Mouse (Mus musculus): ENCODE measurements around the gene Haus5. TPM values are rescaled to one million over a fixed set of nuclear protein-coding genes. Genes with fewer than 3 reads are reported as not detected.

The Haus5 gene
- 1.1 TPM for polyA plus RNA-seq (2014; fragmentation: Illumina TruSeq; extraction: RNeasy Lipid Tissue Mini Kit (QIAGEN cat#74804))

DNA sequence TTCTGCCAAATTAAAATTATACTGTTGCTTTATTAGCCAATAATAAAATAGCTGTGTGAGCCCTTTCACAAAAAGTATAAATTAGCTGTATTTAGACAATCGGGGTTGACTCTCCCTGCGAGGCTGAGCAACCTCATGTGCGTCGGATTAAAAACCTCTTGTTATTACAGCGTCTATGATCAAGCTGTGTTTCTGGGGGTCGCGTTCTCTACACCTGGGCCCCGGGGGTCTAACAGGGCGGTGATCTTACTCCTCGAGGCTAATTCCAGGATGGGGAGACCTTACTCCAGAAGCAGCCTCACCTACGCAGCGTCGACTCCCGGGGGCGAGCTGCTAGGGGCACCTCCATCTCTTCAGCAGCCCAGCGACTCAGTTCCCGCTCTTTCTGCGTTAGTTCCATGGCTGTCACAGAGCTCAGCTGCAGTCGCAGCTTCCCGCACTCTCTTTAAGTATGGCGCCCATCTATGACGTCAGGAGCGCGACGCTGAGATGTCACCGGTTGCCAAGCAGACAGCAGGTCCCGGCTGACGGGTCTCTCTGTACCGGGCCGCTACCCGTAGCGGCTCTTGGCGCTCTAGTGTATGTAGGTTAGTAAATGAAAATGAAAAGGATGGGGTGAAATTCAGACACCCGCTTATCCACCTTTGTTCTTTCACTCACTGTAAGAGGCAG lies at the start of gene Haus5:
TSS of gene Haus5 (minus strand) at position 466 of the 672 bp plus-strand sequence.

DNA sequence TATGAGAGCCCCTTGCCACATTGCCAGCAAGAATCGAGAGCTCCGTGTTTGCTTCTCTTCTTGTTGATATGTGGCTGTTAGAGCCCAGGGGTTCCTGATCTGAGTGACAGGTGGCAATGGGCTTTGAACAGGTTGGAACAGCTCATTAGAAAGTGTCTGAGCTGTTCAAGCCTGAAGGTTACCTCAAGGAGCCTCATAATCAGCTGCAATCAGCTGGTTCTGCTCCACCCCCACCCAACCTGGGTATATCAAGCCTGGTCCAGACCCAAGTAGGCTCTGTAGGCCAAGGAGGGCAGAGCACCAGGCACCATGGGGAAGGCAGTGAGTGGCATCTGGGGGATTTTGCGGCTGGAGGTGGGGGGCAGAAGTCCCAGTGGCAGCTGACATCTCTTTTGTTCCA lies 47.1 kb upstream of the Haus5 start, which contains the start of gene Atp4a:
TSS of gene Atp4a (plus strand) at position 268 of the 400 bp plus-strand sequence.

GRCm38 (mm10) chr7:30698589-30698988 lies 33.8 kb upstream of the Haus5 start, which contains the start of gene 2200002J24Rik:
2200002J24Rik (plus strand) TSS chr7:30698926.

DNA sequence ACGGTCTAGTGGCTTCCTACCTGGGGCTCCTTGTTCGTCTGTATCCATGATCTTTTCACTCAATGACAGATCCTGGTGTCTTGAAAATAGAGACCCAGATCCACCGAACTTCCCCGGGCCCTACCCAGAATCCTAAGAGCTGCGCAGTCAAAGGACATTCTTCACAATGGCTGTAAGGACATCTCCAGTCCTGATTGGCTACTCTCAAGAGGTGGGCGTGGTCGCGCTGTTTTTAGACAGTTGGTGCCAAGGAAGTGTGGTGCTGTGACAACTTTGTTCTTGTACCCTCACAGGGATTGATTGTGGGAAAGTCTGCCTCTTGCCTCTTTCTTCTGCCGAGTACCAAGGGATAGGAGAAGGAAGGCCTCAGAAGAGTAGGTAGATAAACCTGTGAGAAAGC lies 6.7 kb upstream of the Haus5 start, which contains the start of gene Pmis2:
TSS of gene Pmis2 (minus strand) at position 126 of the 400 bp plus-strand sequence.

DNA sequence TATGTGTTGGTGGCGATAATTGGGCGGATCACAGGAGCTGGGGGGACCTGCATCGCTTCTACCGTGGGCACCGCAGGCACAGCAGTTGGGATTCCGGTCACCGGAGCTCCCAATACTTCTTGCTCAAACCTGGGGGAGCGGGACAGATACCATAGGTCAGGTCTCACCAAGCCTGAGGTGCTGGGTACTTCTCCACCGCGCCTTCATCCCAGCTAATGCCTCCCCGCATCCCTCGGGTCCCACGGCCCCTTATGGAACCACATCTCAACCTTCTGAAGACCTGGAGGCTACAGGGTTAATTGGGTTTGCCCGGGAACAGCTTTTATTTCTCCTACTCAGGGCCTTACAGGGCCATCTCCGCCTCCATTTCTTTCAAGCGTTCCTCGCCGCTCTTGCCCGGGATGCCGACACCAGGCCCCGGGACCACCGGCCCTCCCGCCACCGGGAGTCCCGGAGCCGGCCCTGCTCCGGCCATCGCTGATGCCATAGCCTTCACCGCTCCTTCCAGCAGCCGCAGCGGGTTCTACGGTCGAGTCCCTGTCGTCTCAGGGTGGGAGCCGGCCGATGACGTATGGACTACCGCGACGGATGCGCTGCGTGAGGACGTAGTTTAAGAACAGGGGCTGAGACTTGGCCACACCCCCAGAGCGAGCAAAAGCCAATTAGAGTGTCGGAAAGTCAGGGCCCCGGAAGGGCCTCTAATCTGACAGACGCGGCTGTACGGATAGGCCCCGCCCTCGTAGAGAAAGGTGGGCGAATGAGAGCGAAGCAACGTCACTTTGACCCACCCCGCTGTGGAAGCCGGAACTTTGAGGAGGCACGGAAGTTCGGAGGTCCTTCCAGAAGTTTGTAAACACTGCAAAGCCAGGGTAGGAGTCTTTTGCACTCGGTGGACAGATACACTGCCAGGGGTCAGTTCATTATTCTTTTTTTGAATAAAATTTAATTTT lies 14.9 kb downstream of the Haus5 start, which contains the start of gene Rbm42:
TSS of gene Rbm42 (minus strand) at position 727 of the 950 bp plus-strand sequence.

GRCm38 (mm10) chr7:30635752-30636151 lies 29.0 kb downstream of the Haus5 start, which contains the start of gene Etv2:
Etv2 (minus strand) TSS chr7:30635852.

DNA sequence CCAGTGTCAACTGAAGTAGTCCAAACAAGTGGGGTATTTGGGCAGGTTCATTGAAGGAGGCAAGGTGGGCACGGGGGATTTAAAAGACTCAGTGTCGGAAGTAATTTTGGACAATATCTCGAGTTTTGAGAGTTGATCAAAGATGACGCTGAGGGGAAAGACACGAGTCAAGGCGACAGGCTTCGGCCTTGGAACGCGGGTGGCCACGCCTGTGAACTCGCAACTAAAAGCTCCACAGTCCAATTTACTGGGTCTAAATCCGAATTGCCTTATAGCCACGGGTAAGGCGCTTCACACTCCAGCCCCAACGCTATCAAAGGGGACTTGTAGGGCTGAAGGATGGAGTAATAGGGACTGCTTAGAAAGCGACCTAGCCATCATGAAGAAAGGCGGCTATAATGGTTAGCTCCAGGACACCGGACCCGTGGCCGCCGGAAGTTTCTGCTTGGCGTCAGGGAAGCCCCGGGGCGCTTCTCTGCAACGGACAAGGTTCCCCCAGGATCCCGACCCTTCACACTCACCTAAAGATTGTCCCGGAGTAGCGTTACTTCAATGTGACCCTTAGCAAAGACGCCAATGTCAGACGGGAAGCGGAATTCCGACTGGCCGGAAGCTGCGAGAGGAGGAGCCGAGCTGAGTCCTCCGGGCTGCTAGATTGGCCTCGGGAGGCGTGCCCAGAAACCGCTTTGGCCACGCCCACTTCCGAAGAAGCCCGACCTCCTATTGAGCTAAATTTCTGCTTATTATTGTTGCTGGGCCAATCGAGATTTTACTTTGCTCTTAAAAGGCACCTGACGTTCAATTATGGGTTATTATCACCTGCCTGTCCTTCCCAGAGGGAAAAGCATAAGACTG lies 39.0 kb downstream of the Haus5 start, which contains the start of gene Cox6b1:
TSS of gene Cox6b1 (minus strand) at position 622 of the 855 bp plus-strand sequence.

DNA sequence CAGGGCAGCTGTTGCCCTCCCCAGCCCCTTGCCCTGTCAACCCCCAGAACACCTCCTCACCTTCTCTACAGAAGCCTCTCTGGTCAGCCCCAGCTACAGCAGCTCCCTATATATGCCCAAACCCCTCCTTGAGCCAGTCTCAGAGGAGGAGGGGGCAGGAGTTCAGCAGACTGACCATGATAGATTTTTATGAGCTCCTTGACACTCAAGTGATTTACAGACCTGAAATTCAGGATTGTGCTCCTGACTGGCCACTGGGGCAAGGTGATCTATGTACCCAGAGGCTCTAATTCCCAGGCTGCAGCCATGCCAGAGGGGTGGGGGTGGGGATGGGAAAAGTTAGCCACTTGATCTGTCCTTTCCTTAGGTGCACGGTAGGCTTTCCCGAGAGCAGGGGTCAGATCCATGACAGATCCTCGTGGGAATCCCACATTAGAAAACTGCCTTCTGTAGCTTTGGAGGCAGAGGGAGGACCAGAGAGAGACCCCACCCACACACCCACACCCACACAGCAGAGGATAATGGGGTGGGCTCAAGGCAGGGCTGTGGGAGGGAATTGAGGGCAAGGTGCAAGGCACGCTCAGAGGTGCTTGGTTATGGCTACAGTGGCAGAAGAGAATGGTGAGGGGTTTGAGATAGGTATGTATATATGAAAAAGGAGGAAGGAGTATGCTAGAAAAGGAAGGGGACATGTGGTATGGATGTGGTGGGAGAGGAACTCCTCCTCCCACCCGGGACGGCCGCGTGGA lies 52.0 kb downstream of the Haus5 start, which contains the start of gene Upk1a:
TSS of gene Upk1a (minus strand) at position 194 of the 749 bp plus-strand sequence.

Other genes starting within 250 kb of the Haus5 start
- not detected for gene Hcst, start 245.1 kb downstream of the Haus5 start, polyA plus RNA-seq (2014; fragmentation: Illumina TruSeq; extraction: RNeasy Lipid Tissue Mini Kit (QIAGEN cat#74804))
- 0.23 TPM for gene Nfkbid, start 243.3 kb downstream of the Haus5 start, polyA plus RNA-seq (2014; fragmentation: Illumina TruSeq; extraction: RNeasy Lipid Tissue Mini Kit (QIAGEN cat#74804))
- 0.63 TPM for gene Aplp1, start 219.5 kb downstream of the Haus5 start, polyA plus RNA-seq (2014; fragmentation: Illumina TruSeq; extraction: RNeasy Lipid Tissue Mini Kit (QIAGEN cat#74804))
- not detected for gene Kirrel2, start 207.3 kb downstream of the Haus5 start, polyA plus RNA-seq (2014; fragmentation: Illumina TruSeq; extraction: RNeasy Lipid Tissue Mini Kit (QIAGEN cat#74804))
- not detected for gene Nphs1, start 206.7 kb downstream of the Haus5 start, polyA plus RNA-seq (2014; fragmentation: Illumina TruSeq; extraction: RNeasy Lipid Tissue Mini Kit (QIAGEN cat#74804))
- not detected for gene Prodh2, start 171.4 kb downstream of the Haus5 start, polyA plus RNA-seq (2014; fragmentation: Illumina TruSeq; extraction: RNeasy Lipid Tissue Mini Kit (QIAGEN cat#74804))
- 0.23 TPM for gene Arhgap33, start 129.9 kb downstream of the Haus5 start, polyA plus RNA-seq (2014; fragmentation: Illumina TruSeq; extraction: RNeasy Lipid Tissue Mini Kit (QIAGEN cat#74804))
- gene Hspb6, start 112.8 kb downstream of the Haus5 start, polyA plus RNA-seq (2014; fragmentation: Illumina TruSeq; extraction: RNeasy Lipid Tissue Mini Kit (QIAGEN cat#74804)), result 22.5 TPM
- 2.0 TPM for gene Proser3, start 112.7 kb downstream of the Haus5 start, polyA plus RNA-seq (2014; fragmentation: Illumina TruSeq; extraction: RNeasy Lipid Tissue Mini Kit (QIAGEN cat#74804))
- 5.0 TPM for gene Lin37, start 105.2 kb downstream of the Haus5 start, polyA plus RNA-seq (2014; fragmentation: Illumina TruSeq; extraction: RNeasy Lipid Tissue Mini Kit (QIAGEN cat#74804))
- 8.5 TPM for gene U2af1l4, start 101.7 kb downstream of the Haus5 start, polyA plus RNA-seq (2014; fragmentation: Illumina TruSeq; extraction: RNeasy Lipid Tissue Mini Kit (QIAGEN cat#74804))
- gene Gm49396, start 101.7 kb downstream of the Haus5 start, polyA plus RNA-seq (2014; fragmentation: Illumina TruSeq; extraction: RNeasy Lipid Tissue Mini Kit (QIAGEN cat#74804)), result 1.1 TPM
- gene Psenen, start 101.4 kb downstream of the Haus5 start, polyA plus RNA-seq (2014; fragmentation: Illumina TruSeq; extraction: RNeasy Lipid Tissue Mini Kit (QIAGEN cat#74804)), result 24.5 TPM
- gene Igflr1, start 99.6 kb downstream of the Haus5 start, polyA plus RNA-seq (2014; fragmentation: Illumina TruSeq; extraction: RNeasy Lipid Tissue Mini Kit (QIAGEN cat#74804)), result not detected
- 4.7 TPM for gene Kmt2b, start 76.3 kb downstream of the Haus5 start, polyA plus RNA-seq (2014; fragmentation: Illumina TruSeq; extraction: RNeasy Lipid Tissue Mini Kit (QIAGEN cat#74804))
- not detected for gene Zbtb32, start 66.1 kb downstream of the Haus5 start, polyA plus RNA-seq (2014; fragmentation: Illumina TruSeq; extraction: RNeasy Lipid Tissue Mini Kit (QIAGEN cat#74804))
- 0.34 TPM for gene Upk1a, start 52.1 kb downstream of the Haus5 start, polyA plus RNA-seq (2014; fragmentation: Illumina TruSeq; extraction: RNeasy Lipid Tissue Mini Kit (QIAGEN cat#74804))
- 586 TPM for gene Cox6b1, start 38.8 kb downstream of the Haus5 start, polyA plus RNA-seq (2014; fragmentation: Illumina TruSeq; extraction: RNeasy Lipid Tissue Mini Kit (QIAGEN cat#74804))
- not detected for gene Etv2, start 29.1 kb downstream of the Haus5 start, polyA plus RNA-seq (2014; fragmentation: Illumina TruSeq; extraction: RNeasy Lipid Tissue Mini Kit (QIAGEN cat#74804))
- gene Rbm42, start 14.7 kb downstream of the Haus5 start, polyA plus RNA-seq (2014; fragmentation: Illumina TruSeq; extraction: RNeasy Lipid Tissue Mini Kit (QIAGEN cat#74804)), result not detected
- not detected for gene Pmis2, start 6.6 kb upstream of the Haus5 start, polyA plus RNA-seq (2014; fragmentation: Illumina TruSeq; extraction: RNeasy Lipid Tissue Mini Kit (QIAGEN cat#74804))
- gene 2200002J24Rik, start 33.9 kb upstream of the Haus5 start, polyA plus RNA-seq (2014; fragmentation: Illumina TruSeq; extraction: RNeasy Lipid Tissue Mini Kit (QIAGEN cat#74804)), result not detected
- not detected for gene Atp4a, start 47.2 kb upstream of the Haus5 start, polyA plus RNA-seq (2014; fragmentation: Illumina TruSeq; extraction: RNeasy Lipid Tissue Mini Kit (QIAGEN cat#74804))
- gene Tmem147, start 64.5 kb upstream of the Haus5 start, polyA plus RNA-seq (2014; fragmentation: Illumina TruSeq; extraction: RNeasy Lipid Tissue Mini Kit (QIAGEN cat#74804)), result 12.8 TPM
- not detected for gene Gapdhs, start 78.7 kb upstream of the Haus5 start, polyA plus RNA-seq (2014; fragmentation: Illumina TruSeq; extraction: RNeasy Lipid Tissue Mini Kit (QIAGEN cat#74804))
- gene Sbsn, start 86.5 kb upstream of the Haus5 start, polyA plus RNA-seq (2014; fragmentation: Illumina TruSeq; extraction: RNeasy Lipid Tissue Mini Kit (QIAGEN cat#74804)), result 1.2 TPM
- 16.0 TPM for gene Dmkn, start 98.8 kb upstream of the Haus5 start, polyA plus RNA-seq (2014; fragmentation: Illumina TruSeq; extraction: RNeasy Lipid Tissue Mini Kit (QIAGEN cat#74804))
- gene Krtdap, start 122.9 kb upstream of the Haus5 start, polyA plus RNA-seq (2014; fragmentation: Illumina TruSeq; extraction: RNeasy Lipid Tissue Mini Kit (QIAGEN cat#74804)), result not detected
- 0.23 TPM for gene Ffar2, start 158.8 kb upstream of the Haus5 start, polyA plus RNA-seq (2014; fragmentation: Illumina TruSeq; extraction: RNeasy Lipid Tissue Mini Kit (QIAGEN cat#74804))
- not detected for gene Ffar3, start 191.2 kb upstream of the Haus5 start, polyA plus RNA-seq (2014; fragmentation: Illumina TruSeq; extraction: RNeasy Lipid Tissue Mini Kit (QIAGEN cat#74804))
- gene Ffar1, start 196.6 kb upstream of the Haus5 start, polyA plus RNA-seq (2014; fragmentation: Illumina TruSeq; extraction: RNeasy Lipid Tissue Mini Kit (QIAGEN cat#74804)), result not detected
- gene Cd22, start 215.3 kb upstream of the Haus5 start, polyA plus RNA-seq (2014; fragmentation: Illumina TruSeq; extraction: RNeasy Lipid Tissue Mini Kit (QIAGEN cat#74804)), result 4.0 TPM
- gene Mag, start 249.9 kb upstream of the Haus5 start, polyA plus RNA-seq (2014; fragmentation: Illumina TruSeq; extraction: RNeasy Lipid Tissue Mini Kit (QIAGEN cat#74804)), result not detected